Mouse (Mus musculus) cortical plate, adult 2 months (tissue): ENCODE data around the gene Mmp28.

Source experiments
- CTCF ChIP-seq: fragments of 200-500 bp; IDR thresholded peaks from 2 replicates; pipeline ENCODE4 v1.5.1; 2011; ENCODE audit warnings: mild to moderate bottlenecking, control low read depth, low read length; ENCODE audit not compliant: insufficient read depth; ENCODE audit errors: extremely low read depth
- POLR2A ChIP-seq: fragments of 200-500 bp; IDR thresholded peaks from 2 replicates; pipeline ENCODE4 v1.6.1; 2011; ENCODE audit warnings: mild to moderate bottlenecking, low read length, control low read depth; ENCODE audit not compliant: insufficient read depth; ENCODE audit errors: extremely low read depth

- TF ChIP-seq POLR2A, result no peak
- TF ChIP-seq CTCF, result no peak
These were observed 21.6 kb downstream of the Mmp28 start for GRCm38 (mm10) chr11:83441235-83441634.
